Mouse (Mus musculus) T-helper 17 cell (primary cell): Measurements from ENCODE around the gene Neurl4.

Experiments used
- in situ Hi-C, 2 experiments: fragments of 300-600 bp; cut with MboI, MseI; formaldehyde crosslinking; loops; 1 replicate in 1 of 2; 2 replicates in 1 of 2; pipeline ENCODE4 v1.15.1; 2025; ENCODE audit warnings: high pct_unique_total_duplicates in 2 of 2

Neurl4 gene

GRCm38 (mm10) chr11:69948763-69949150 is 47.9 kb downstream of the Neurl4 start:
- in situ Hi-C loops: loop anchor here in 1 of 2 experiments (5.0 kb wide), 1 partner anchor 66 kb away; the partner anchor contains the start of gene Kctd11

DNA sequence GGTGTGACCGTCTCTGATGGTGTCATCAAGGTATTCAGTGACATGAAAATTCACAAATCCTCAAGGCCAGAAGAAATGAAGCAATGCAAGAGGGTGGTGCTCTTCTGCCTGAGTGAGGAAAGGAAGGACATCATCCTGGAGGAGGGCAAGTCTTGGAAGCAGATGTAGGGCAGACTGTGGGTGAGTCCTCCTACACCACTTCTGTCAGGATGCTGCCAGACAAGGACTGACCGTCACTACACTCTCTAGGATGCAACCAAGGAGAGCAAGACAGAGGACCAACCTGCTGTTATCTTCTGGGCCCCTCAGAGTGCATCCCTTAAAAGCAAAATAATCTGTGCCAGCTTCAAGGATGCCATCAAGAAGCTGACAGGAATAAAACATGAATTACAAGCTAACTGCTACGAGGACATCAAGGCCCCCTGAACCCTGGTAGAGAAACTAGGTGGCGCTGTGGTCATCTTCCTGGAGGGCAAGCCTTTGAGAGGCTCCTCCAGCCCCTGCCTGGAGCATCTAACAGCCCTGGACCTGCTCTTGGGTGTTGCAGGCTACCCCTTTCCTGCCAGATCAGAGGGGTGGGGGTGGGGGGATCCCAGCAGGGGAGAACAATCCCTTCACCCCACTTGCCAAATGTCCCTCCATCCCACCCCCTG is 50.1 kb downstream of the Neurl4 start:
- in situ Hi-C loops: loop anchor here in 1 of 2 experiments (10.0 kb wide), 1 partner anchor 254 kb away; no protein-coding TSS in a partner anchor

DNA sequence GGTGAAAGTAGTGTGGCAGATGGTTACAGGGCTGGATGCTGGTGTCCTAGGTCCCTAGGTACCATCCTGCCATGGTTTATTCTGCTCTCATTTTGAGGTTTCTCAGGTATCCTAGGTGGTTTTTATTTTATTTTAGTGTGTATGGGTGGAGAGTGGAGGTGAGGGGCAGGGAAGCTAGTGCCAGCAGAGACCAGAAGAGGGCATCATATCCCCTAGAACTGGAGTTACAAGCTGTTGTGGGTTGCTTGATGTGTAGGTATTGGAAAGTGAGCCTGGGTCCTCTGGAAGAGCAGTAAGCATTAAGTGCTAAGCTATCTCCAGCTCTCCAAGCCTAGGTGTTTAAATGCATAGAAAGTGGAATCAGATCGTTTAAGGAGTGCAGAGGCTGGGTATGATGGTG is 51.4 kb downstream of the Neurl4 start:
- in situ Hi-C loops: loop anchor here in 1 of 2 experiments (10.0 kb wide), 1 partner anchor 253 kb away; no protein-coding TSS in a partner anchor

DNA sequence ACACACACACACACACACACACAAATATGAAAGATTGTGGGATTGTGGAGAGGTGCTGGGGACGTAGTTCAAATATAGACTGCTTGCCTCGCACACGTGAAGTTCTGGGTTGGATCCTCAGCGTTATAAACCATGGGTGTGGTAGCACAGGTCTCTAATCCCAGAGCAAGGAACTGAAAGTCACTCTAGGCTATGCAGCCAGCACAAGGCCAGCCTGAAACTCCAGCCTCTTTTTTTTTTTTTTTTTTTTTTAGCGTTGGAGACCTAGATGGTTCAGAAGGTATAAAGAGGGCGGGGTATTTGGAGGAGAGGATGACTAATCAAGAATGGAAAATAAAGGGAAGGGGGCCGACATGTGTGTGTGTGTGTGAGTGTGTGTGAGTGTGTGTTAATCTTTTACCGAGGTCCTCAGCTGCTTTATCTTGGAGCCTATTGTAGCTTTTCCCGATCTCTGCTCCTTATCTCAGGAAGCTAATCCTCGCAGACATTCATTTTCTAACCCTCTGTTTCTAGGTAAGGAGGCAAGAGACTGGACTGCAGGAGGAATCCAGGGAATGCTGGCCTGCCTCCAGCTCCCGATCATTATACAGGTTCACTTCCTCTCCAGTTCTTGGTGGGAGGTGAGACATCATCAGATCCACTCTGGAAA is 52.5 kb downstream of the Neurl4 start:
- in situ Hi-C loops: loop anchor here in 1 of 2 experiments (10.0 kb wide), 1 partner anchor 251 kb away; no protein-coding TSS in a partner anchor

- in situ Hi-C loops: loop anchor here in 1 of 2 experiments (10.0 kb wide), 1 partner anchor 249 kb away; no protein-coding TSS in a partner anchor
Measured at GRCm38 (mm10) chr11:69955618-69956017, 54.7 kb downstream of the Neurl4 start.

DNA sequence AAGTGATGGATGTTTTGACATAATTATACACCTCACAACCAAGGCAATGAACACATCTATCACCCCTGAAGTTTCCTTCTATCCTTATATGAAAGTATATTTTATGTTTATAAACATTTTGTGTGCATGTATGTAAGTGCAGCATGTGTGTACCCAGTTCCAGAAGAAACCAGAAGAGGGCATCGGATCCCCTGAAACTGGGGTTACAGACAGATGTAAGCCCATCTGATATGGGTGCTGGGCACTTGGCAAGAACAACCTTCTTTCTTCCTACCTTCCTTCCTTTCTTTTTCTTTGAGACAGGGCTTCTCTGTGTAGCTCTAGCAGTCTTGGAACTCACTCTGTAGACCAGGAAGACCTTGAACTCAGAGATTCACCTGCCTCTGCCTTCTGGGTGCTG is 55.3 kb downstream of the Neurl4 start:
- in situ Hi-C loops: loop anchor here in 1 of 2 experiments (10.0 kb wide), 1 partner anchor 249 kb away; no protein-coding TSS in a partner anchor

GRCm38 (mm10) chr11:69960616-69961015 is 59.7 kb downstream of the Neurl4 start:
- in situ Hi-C loops: no loop called here

- in situ Hi-C loops: no loop called here
Measured at GRCm38 (mm10) chr11:69961841-69962240, 61.0 kb downstream of the Neurl4 start.
